In genomic region chr1:51882752-51883151, GRCm38 (mm10) we compare ENCODE assay signal across 24 mouse cellular contexts. TPM values are rescaled to one million over a fixed set of nuclear protein-coding genes. Genes with fewer than 3 reads are reported as not detected.
DNase-seq lines count a peak whose midpoint lies in the region; ATAC-seq lines count a peak whose summit lies in the region.
"Had no signal": no experiment of that assay in that cellular context is flagged by ENCODE, and none has a peak within 500 bp of the region (broad histone marks: within the 10 kb centered on the region; RNA-seq: fewer than 3 reads in every experiment).

No protein-coding gene starts in this region.

- peak; percentile 94 for ATAC-seq in granulocyte monocyte progenitor cell, adult 5-6 weeks (replicated peaks; ENCODE audit: poor library complexity, severe bottlenecking)
- ATAC-seq in erythroid progenitor cell, adult 5-6 weeks (replicated peaks; ENCODE audit: low FRiP score, poor library complexity, severe bottlenecking) = no peak
- ATAC-seq: activated CD4-positive, CD25-positive, alpha-beta regulatory T cell, adult 4 months; CD4-positive, CD25-positive, alpha-beta regulatory T cell, adult 4 months; forebrain, embryonic 13.5 days; forebrain, embryonic 16.5 days; hindbrain, postnatal 0 days; inflammation-experienced regulatory T-cells, adult 6 months had no signal

- peak; percentile 31 to 47 for DNase-seq in lung, adult 18-20 months
- no peak for DNase-seq in lung, postnatal 4 days
- peak; percentile 56 for DNase-seq in lung, postnatal 36 days
- no peak for DNase-seq in lung, postnatal 10 days
- DNase-seq in urinary bladder, adult 2 months (ENCODE audit: low spot score) = no peak
- DNase-seq: adrenal gland, adult 8-10 months; cerebellum, adult 11 months; cerebellum, adult 2 months; cerebellum, adult 9-11 months; cerebellum, postnatal 25 days; embryo, embryonic 11 days; gastrocnemius, postnatal 10 days; heart, adult 18-20 months; heart, postnatal 14 days; heart, postnatal 4 days had no signal

RNA-seq across cellular contexts. Expression of gene Myo1b, which starts 33.1 kb away (rescaled TPM):
- total RNA-seq in granulocyte monocyte progenitor cell, adult 5-6 weeks (2014; fragmentation: Nextera tagmentation) = 2.6 and 4.4 TPM in 2 replicates
- 5.5 and 13.1 TPM in 2 replicates for total RNA-seq in granulocyte monocyte progenitor cell, adult 5-6 weeks (2017)
- 7.2 TPM in 1 of 2 replicates, not detected in the other for total RNA-seq in erythroid progenitor cell, adult 5-6 weeks (2015; ENCODE audit: low replicate concordance)
- 2.6 TPM in 1 of 2 replicates, not detected in the other for total RNA-seq in erythroid progenitor cell, adult 5-6 weeks (2017; ENCODE audit: low replicate concordance)
- 28.2 and 28.9 TPM in 2 replicates for polyA plus RNA-seq in urinary bladder, adult 2 months (2012; rRNA removed)
- polyA plus RNA-seq: erythroblast, embryonic 14.5 days had no signal

Comparison
In these comparisons a context has a peak if more than half of its experiments do, and no peak if none do; other contexts are left out.
1. DNase-seq: peak in lung, adult 18-20 months (2 of 2) and lung, postnatal 36 days (single experiment); none in lung, postnatal 4 days (0 of 2), lung, postnatal 10 days (single experiment) and urinary bladder, adult 2 months (single experiment).